Mouse (Mus musculus): ENCODE measurements around the gene Rasgef1b. TPM values are rescaled to one million over a fixed set of nuclear protein-coding genes. Genes with fewer than 3 reads are reported as not detected.
A peak's percentile ranks its signal among the peaks of the same experiment; 100 is the strongest.

Gene Rasgef1b
- polyA plus RNA-seq, 1 experiment = 13.5 TPM

- TF ChIP-seq POLR2A (IDR thresholded peaks at IDR 0.05; ENCODE audit: borderline replicate concordance, extremely low read depth, low read depth, low read length) (no peak), CTCF (IDR thresholded peaks at IDR 0.05; ENCODE audit: insufficient read depth, low read length) (no peak)
- Histone ChIP-seq H3K4me1 (ENCODE audit: control insufficient read depth, insufficient read depth, low read length) (no peaks in the 10 kb centered on the region), H3K4me3 (replicated peaks; ENCODE audit: extremely low read depth, low read depth, low read length) (no peak overlapping the region)
- WGBS = 84% methylated on average over 2 of the region's 2 CpGs
- no peak for DNase-seq
Observed at GRCm38 (mm10) chr5:99296348-99296747, 432.5 kb downstream of the Rasgef1b start.

- Histone ChIP-seq H3K4me1 (ENCODE audit: control insufficient read depth, insufficient read depth, low read length) (no peaks in the 10 kb centered on the region; the same call in 1 of the 2 replicates), H3K4me3 (replicated peaks; ENCODE audit: extremely low read depth, low read depth, low read length) (no peak overlapping the region)
- no peak for DNase-seq
- TF ChIP-seq CTCF (IDR thresholded peaks at IDR 0.05; ENCODE audit: insufficient read depth, low read length) = no peak
- TF ChIP-seq POLR2A (IDR thresholded peaks at IDR 0.05; ENCODE audit: borderline replicate concordance, extremely low read depth, low read depth, low read length) = no peak
- 80% methylated on average over 10 of the region's 10 CpGs for WGBS
Observed at GRCm38 (mm10) chr5:99292287-99292851, 436.5 kb downstream of the Rasgef1b start.

- Histone ChIP-seq H3K4me3 (replicated peaks; ENCODE audit: extremely low read depth, low read depth, low read length) (no peak overlapping the region), H3K4me1 (ENCODE audit: control insufficient read depth, insufficient read depth, low read length) (no peaks in the 10 kb centered on the region; the same call in 1 of the 2 replicates)
- whole genome bisulfite sequencing = 49% methylated on average over 12 of the region's 12 CpGs
- no peak for DNase-seq
- TF ChIP-seq CTCF (IDR thresholded peaks at IDR 0.05; ENCODE audit: insufficient read depth, low read length) (no peak), POLR2A (IDR thresholded peaks at IDR 0.05; ENCODE audit: borderline replicate concordance, extremely low read depth, low read depth, low read length) (no peak)
Observed at GRCm38 (mm10) chr5:99291084-99291830, 437.6 kb downstream of the Rasgef1b start.

- H3K4me3 ChIP-seq (replicated peaks; ENCODE audit: extremely low read depth, low read depth, low read length) = no peak overlapping the region
- no peak for DNase-seq
- TF ChIP-seq CTCF (IDR thresholded peaks at IDR 0.05; ENCODE audit: insufficient read depth, low read length) (no peak), POLR2A (IDR thresholded peaks at IDR 0.05; ENCODE audit: borderline replicate concordance, extremely low read depth, low read depth, low read length) (no peak)
- no peaks in the 10 kb centered on the region; the same call in 1 of the 2 replicates for H3K4me1 ChIP-seq (ENCODE audit: control insufficient read depth, insufficient read depth, low read length)
- WGBS = 89% methylated on average over 4 of the region's 4 CpGs
Observed at GRCm38 (mm10) chr5:99288262-99288661, 440.6 kb downstream of the Rasgef1b start.

- 85% methylated on average over 6 of the region's 6 CpGs for WGBS
- TF ChIP-seq POLR2A (IDR thresholded peaks at IDR 0.05; ENCODE audit: borderline replicate concordance, extremely low read depth, low read depth, low read length) = no peak
- no peak for TF ChIP-seq CTCF (IDR thresholded peaks at IDR 0.05; ENCODE audit: insufficient read depth, low read length)
- DNase-seq = no peak
- H3K4me3 ChIP-seq (replicated peaks; ENCODE audit: extremely low read depth, low read depth, low read length) = no peak overlapping the region
- H3K4me1 ChIP-seq (ENCODE audit: control insufficient read depth, insufficient read depth, low read length) = no peaks in the 10 kb centered on the region; the same call in 1 of the 2 replicates
Observed at GRCm38 (mm10) chr5:99287647-99288185, 441.1 kb downstream of the Rasgef1b start.

- TF ChIP-seq POLR2A (IDR thresholded peaks at IDR 0.05; ENCODE audit: borderline replicate concordance, extremely low read depth, low read depth, low read length) = no peak
- TF ChIP-seq CTCF (IDR thresholded peaks at IDR 0.05; ENCODE audit: insufficient read depth, low read length) = no peak
- Histone ChIP-seq H3K4me3 (replicated peaks; ENCODE audit: extremely low read depth, low read depth, low read length) (no peak overlapping the region), H3K4me1 (ENCODE audit: control insufficient read depth, insufficient read depth, low read length) (no peaks in the 10 kb centered on the region; the same call in 1 of the 2 replicates)
- 85% methylated on average over 6 of the region's 6 CpGs for WGBS
- DNase-seq = no peak
Observed at GRCm38 (mm10) chr5:99286575-99286974, 442.3 kb downstream of the Rasgef1b start.

- Histone ChIP-seq H3K4me3 (replicated peaks; ENCODE audit: extremely low read depth, low read depth, low read length) (no peak overlapping the region), H3K4me1 (ENCODE audit: control insufficient read depth, insufficient read depth, low read length) (no peaks in the 10 kb centered on the region; the same call in 1 of the 2 replicates)
- no peak for DNase-seq
- 92% methylated on average over 6 of the region's 6 CpGs for WGBS
- TF ChIP-seq CTCF (IDR thresholded peaks at IDR 0.05; ENCODE audit: insufficient read depth, low read length) = no peak
- no peak for TF ChIP-seq POLR2A (IDR thresholded peaks at IDR 0.05; ENCODE audit: borderline replicate concordance, extremely low read depth, low read depth, low read length)
Observed at GRCm38 (mm10) chr5:99286024-99286423, 442.8 kb downstream of the Rasgef1b start.

GRCm38 (mm10) chr5:99284369-99284768 is 444.5 kb downstream of the Rasgef1b start:
- 51% methylated on average over 7 of the region's 7 CpGs for WGBS
- H3K4me3 ChIP-seq (replicated peaks; ENCODE audit: extremely low read depth, low read depth, low read length) = no peak overlapping the region
- TF ChIP-seq POLR2A (IDR thresholded peaks at IDR 0.05; ENCODE audit: borderline replicate concordance, extremely low read depth, low read depth, low read length) = no peak
- no peak for TF ChIP-seq CTCF (IDR thresholded peaks at IDR 0.05; ENCODE audit: insufficient read depth, low read length)
- no peaks in the 10 kb centered on the region for H3K4me1 ChIP-seq (ENCODE audit: control insufficient read depth, insufficient read depth, low read length)
- DNase-seq = peak; percentile 53

- no peaks in the 10 kb centered on the region; the same call in 1 of the 2 replicates for H3K4me1 ChIP-seq (ENCODE audit: control insufficient read depth, insufficient read depth, low read length)
- TF ChIP-seq POLR2A (IDR thresholded peaks at IDR 0.05; ENCODE audit: borderline replicate concordance, extremely low read depth, low read depth, low read length) (no peak), CTCF (IDR thresholded peaks at IDR 0.05; ENCODE audit: insufficient read depth, low read length) (no peak)
- no peak overlapping the region for H3K4me3 ChIP-seq (replicated peaks; ENCODE audit: extremely low read depth, low read depth, low read length)
- 49% methylated on average over 3 of the region's 3 CpGs for WGBS
- peak; percentile 56 for DNase-seq
Observed at GRCm38 (mm10) chr5:99283636-99284035, 445.2 kb downstream of the Rasgef1b start.
